Mouse (Mus musculus) CH12.LX (cell line): ENCODE data around the gene Pigyl. TPM values are rescaled to one million over a fixed set of nuclear protein-coding genes. Genes with fewer than 3 reads are reported as not detected.

ENCODE experiments used
- DNase-seq: peaks from one replicate; pipeline ENCODE4 v3.0.0-alpha.2; 2013; ENCODE audit errors: extremely low read depth
- H3K27ac ChIP-seq: 2 replicates; pipeline ENCODE4 v1.5.1; 2012; ENCODE audit warnings: low read depth, mild to moderate bottlenecking, control low read depth, moderate library complexity; ENCODE audit not compliant: insufficient read depth
- H3K27me3 ChIP-seq: replicated peaks from 2 replicates; pipeline ENCODE3; 2012; ENCODE audit warnings: inconsistent platforms
- H3K36me3 ChIP-seq, 2 experiments: replicated peaks in 1 of 2; 2 replicates each; pipeline versions ENCODE3 to v1.6.1; 2012; ENCODE audit warnings: inconsistent platforms in 1 of 2, low read length in 1 of 2, mild to moderate bottlenecking in 1 of 2, mixed read lengths in 1 of 2, moderate library complexity in 1 of 2; ENCODE audit not compliant: control insufficient read depth in 1 of 2, insufficient read depth in 1 of 2
- H3K4me1 ChIP-seq, 2 experiments: 2 replicates each; pipeline ENCODE4 v1.6.1; 2012; ENCODE audit warnings: inconsistent platforms in 1 of 2, moderate library complexity in 1 of 2; ENCODE audit not compliant: insufficient read depth in 2 of 2, control insufficient read depth in 1 of 2
- H3K4me2 ChIP-seq: 2 replicates; pipeline ENCODE4 v1.6.1; 2012; ENCODE audit warnings: low read depth, mild to moderate bottlenecking, control low read depth; ENCODE audit not compliant: poor library complexity, insufficient read depth, severe bottlenecking
- H3K4me3 ChIP-seq, 3 experiments: fragments of 150-350 bp in 1 of 3; sonication (generic) in 1 of 3; replicated peaks in 1 of 3; 2 replicates each; pipeline versions ENCODE3 to v1.5.1; 2011 to 2012; ENCODE audit warnings: low read depth in 2 of 3, low read length in 2 of 3, mild to moderate bottlenecking in 2 of 3, moderate library complexity in 2 of 3, control low read depth in 1 of 3, improper control_type of control experiment in 1 of 3, inconsistent platforms in 1 of 3, mixed read lengths in 1 of 3; ENCODE audit not compliant: poor library complexity in 1 of 3
- H3K79me2 ChIP-seq: replicated peaks from 2 replicates; pipeline ENCODE4 v1.6.1; 2012; ENCODE audit warnings: mild to moderate bottlenecking, moderate library complexity; ENCODE audit not compliant: control insufficient read depth, poor library complexity, insufficient read depth, severe bottlenecking; ENCODE audit errors: extremely low read depth
- H3K9ac ChIP-seq: 2 replicates; pipeline ENCODE4 v1.6.1; 2012; ENCODE audit warnings: low read depth, mild to moderate bottlenecking, control low read depth, moderate library complexity; ENCODE audit not compliant: insufficient read depth
- H3K9me3 ChIP-seq: replicated peaks from 2 replicates; pipeline ENCODE3; 2012; ENCODE audit warnings: low read length, inconsistent platforms, mixed read lengths
- CHD2 ChIP-seq: IDR thresholded peaks from 2 replicates; pipeline ENCODE4 v1.6.1; 2011; ENCODE audit warnings: low read length, improper control_type of control experiment
- ELF1 ChIP-seq: IDR thresholded peaks from 2 replicates; pipeline ENCODE4 v1.6.1; 2014; ENCODE audit warnings: low read depth, mild to moderate bottlenecking, inconsistent platforms, low read length, improper control_type of control experiment
- EP300 ChIP-seq: IDR thresholded peaks from 2 replicates; pipeline ENCODE4 v1.6.1; 2011; ENCODE audit warnings: low read length, improper control_type of control experiment
- ETS1 ChIP-seq: conservative IDR thresholded peaks from 2 replicates; pipeline ENCODE4 v1.6.1; 2012; ENCODE audit warnings: low read depth, mild to moderate bottlenecking, inconsistent platforms, low read length, improper control_type of control experiment, moderate library complexity
- GABPA ChIP-seq: IDR thresholded peaks from 2 replicates; pipeline ENCODE4 v1.6.1; 2012; ENCODE audit warnings: low read depth, low read length, improper control_type of control experiment, inconsistent platforms; ENCODE audit not compliant: insufficient replicate concordance
- HCFC1 ChIP-seq: IDR thresholded peaks from 2 replicates; pipeline ENCODE4 v1.6.1; 2012; ENCODE audit warnings: low read depth, mild to moderate bottlenecking, inconsistent platforms, low read length, improper control_type of control experiment
- JUN ChIP-seq: IDR thresholded peaks from 2 replicates; pipeline ENCODE4 v1.6.1; 2011; ENCODE audit warnings: low read depth, mild to moderate bottlenecking, low read length, improper control_type of control experiment, moderate library complexity; ENCODE audit not compliant: insufficient read depth
- KAT2A ChIP-seq: IDR thresholded peaks from 2 replicates; pipeline ENCODE4 v1.6.1; 2012; ENCODE audit warnings: low read length, improper control_type of control experiment, inconsistent platforms; ENCODE audit not compliant: insufficient replicate concordance
- MAX ChIP-seq: IDR thresholded peaks from 2 replicates; pipeline ENCODE4 v1.6.1; 2011; ENCODE audit warnings: low read length, improper control_type of control experiment
- MAZ ChIP-seq: IDR thresholded peaks from 2 replicates; pipeline ENCODE4 v1.6.1; 2012; ENCODE audit warnings: low read depth, mild to moderate bottlenecking, inconsistent platforms, low read length, improper control_type of control experiment, moderate library complexity
- MEF2A ChIP-seq: IDR thresholded peaks from 2 replicates; pipeline ENCODE4 v1.6.1; 2014; ENCODE audit warnings: low read depth, mild to moderate bottlenecking, inconsistent platforms, low read length, improper control_type of control experiment, borderline replicate concordance
- MXI1 ChIP-seq: IDR thresholded peaks from 2 replicates; pipeline ENCODE4 v1.6.1; 2011; ENCODE audit warnings: mild to moderate bottlenecking, low read depth, low read length, improper control_type of control experiment
- MYC ChIP-seq: IDR thresholded peaks from 2 replicates; pipeline ENCODE4 v1.6.1; 2011; ENCODE audit warnings: low read depth, mild to moderate bottlenecking, improper control_type of control experiment, low read length
- POLR2A ChIP-seq: IDR thresholded peaks from 2 replicates; pipeline ENCODE4 v1.6.1; 2011; ENCODE audit warnings: low read depth, mild to moderate bottlenecking, improper control_type of control experiment, low read length
- POLR2AphosphoS2 ChIP-seq: IDR thresholded peaks from 2 replicates; pipeline ENCODE4 v1.6.1; 2011; ENCODE audit warnings: low read depth, low read length, improper control_type of control experiment
- RAD21 ChIP-seq: IDR thresholded peaks from 2 replicates; pipeline ENCODE4 v1.6.1; 2011; ENCODE audit warnings: low read depth, mild to moderate bottlenecking, low read length, improper control_type of control experiment, moderate library complexity
- TBP ChIP-seq: conservative IDR thresholded peaks from 2 replicates; pipeline ENCODE4 v1.6.1; 2011; ENCODE audit warnings: low read depth, low read length, improper control_type of control experiment
- TCF12 ChIP-seq: IDR thresholded peaks from 2 replicates; pipeline ENCODE4 v1.6.1; 2014; ENCODE audit warnings: low read depth, mild to moderate bottlenecking, inconsistent platforms, low read length, improper control_type of control experiment
- ZC3H11A ChIP-seq: IDR thresholded peaks from 2 replicates; pipeline ENCODE4 v1.6.1; 2012; ENCODE audit warnings: low read depth, mild to moderate bottlenecking, inconsistent platforms, low read length, improper control_type of control experiment
- ZMIZ1 ChIP-seq: IDR thresholded peaks from 2 replicates; pipeline ENCODE4 v1.6.1; 2012; ENCODE audit warnings: low read depth, mild to moderate bottlenecking, inconsistent platforms, low read length, improper control_type of control experiment
- dilution Hi-C: fragments of 300-500 bp; cut with MboI; formaldehyde crosslinking; loops from 2 replicates; pipeline ENCODE4 v1.14.3; 2020; ENCODE audit warnings: low sequenced_read_pairs; ENCODE audit not compliant: extremely low pct_unique_long_range_greater_than_20kb, extremely low pct_ligation_motif_present
- in situ Hi-C: fragments of 300-500 bp; cut with MboI; formaldehyde crosslinking; loops from 3 replicates; pipeline ENCODE4 v1.14.3; 2019; ENCODE audit warnings: low sequenced_read_pairs, low pct_ligation_motif_present, low pct_unique_long_range_greater_than_20kb, mixed read lengths
- polyA plus RNA-seq: library from polyadenylated mRNA; unstranded; fragments of >175 nt; gene quantifications from 2 replicates; pipeline ENCODE4 v1.2.1, GENCODE M21; 2012; ENCODE audit warnings: low read depth; ENCODE audit not compliant: insufficient read length
- total RNA-seq, 2 experiments: library from RNA; depleted of rRNA; stranded (reverse); fragments of 300-350 nt in 1 of 2; fragments of >200 nt in 1 of 2; gene quantifications; 2 replicates each; pipeline ENCODE4 v1.2.3; 2012 to 2014

Gene Pigyl
- total and polyA plus RNA-seq, 3 experiments, result 5.0 to 24.9 (median 22.8) TPM

GRCm38 (mm10) chr9:22119543-22119942 is 37.1 kb upstream of the Pigyl start:
- peaks cover 0 to 5% of the 10 kb centered on the region in 2 experiments for H3K36me3 ChIP-seq
- H3K4me2 ChIP-seq, result no peak overlapping the region
- H3K4me3 ChIP-seq, result no peak overlapping the region
- H3K4me1 ChIP-seq, result peaks cover 15 to 67% of the 10 kb centered on the region in 2 experiments
- DNase-seq, result no peak
- TF ChIP-seq TBP (no peak), GABPA (no peak), KAT2A (no peak), MAX (no peak), ZMIZ1 (no peak), MXI1 (no peak), JUN (no peak), MYC (no peak), ETS1 (no peak), TCF12 (no peak), MEF2A (no peak), RAD21 (no peak), EP300 (no peak), POLR2AphosphoS2 (no peak)
- dilution Hi-C loops, result no loop called here
- peaks cover 14% of the 10 kb centered on the region for H3K79me2 ChIP-seq
- H3K9ac ChIP-seq, result no peak overlapping the region
- in situ Hi-C loops, result loop anchor here (5.0 kb wide), 1 partner anchor 47 kb away; the partner anchor contains the start of genes Gm49318 and Zfp653
- H3K27ac ChIP-seq, result no peak overlapping the region
- no peaks in the 10 kb centered on the region for H3K27me3 ChIP-seq
- peaks cover 3% of the 10 kb centered on the region for H3K9me3 ChIP-seq

GRCm38 (mm10) chr9:22121545-22121944 is 35.1 kb upstream of the Pigyl start:
- Histone ChIP-seq H3K9me3 (peaks cover 3% of the 10 kb centered on the region), H3K27me3 (no peaks in the 10 kb centered on the region), H3K4me2 (no peak overlapping the region), H3K36me3 (no peaks in the 10 kb centered on the region), H3K79me2 (peaks cover 3% of the 10 kb centered on the region), H3K9ac (no peak overlapping the region), H3K27ac (no peak overlapping the region), H3K4me1 (peaks cover 11 to 68% of the 10 kb centered on the region in 2 experiments), H3K4me3 (no peak overlapping the region)
- no peak for DNase-seq
- no peak for TF ChIP-seq ZC3H11A
- no peak for TF ChIP-seq KAT2A
- no peak for TF ChIP-seq POLR2A
- TF ChIP-seq HCFC1, result no peak
- no peak for TF ChIP-seq MAZ
- no peak for TF ChIP-seq ELF1
- TF ChIP-seq CHD2, result no peak
- TF ChIP-seq MEF2A, result no peak
- dilution Hi-C loops (no loop called here), in situ Hi-C loops (loop anchor here (5.0 kb wide), 1 partner anchor 36 kb away; the partner anchor contains the start of gene Pigyl)
